Mouse (Mus musculus) G1E-ER4 (cell line): ENCODE measurements around the gene Kifc5b. TPM values are rescaled to one million over a fixed set of nuclear protein-coding genes. Genes with fewer than 3 reads are reported as not detected.

Experiments used
- GATA1 ChIP-seq: IDR thresholded peaks from one replicate; pipeline ENCODE4 v1.8.0; 2012; ENCODE audit warnings: low read length, inconsistent platforms
- polyA plus RNA-seq: library from polyadenylated mRNA; stranded (reverse); fragments of >175 nt; gene quantifications from 2 replicates; pipeline ENCODE4 v1.2.3, GENCODE M21; 2012

Gene Kifc5b
- polyA plus RNA-seq, 1 experiment = 36.2 TPM

DNA sequence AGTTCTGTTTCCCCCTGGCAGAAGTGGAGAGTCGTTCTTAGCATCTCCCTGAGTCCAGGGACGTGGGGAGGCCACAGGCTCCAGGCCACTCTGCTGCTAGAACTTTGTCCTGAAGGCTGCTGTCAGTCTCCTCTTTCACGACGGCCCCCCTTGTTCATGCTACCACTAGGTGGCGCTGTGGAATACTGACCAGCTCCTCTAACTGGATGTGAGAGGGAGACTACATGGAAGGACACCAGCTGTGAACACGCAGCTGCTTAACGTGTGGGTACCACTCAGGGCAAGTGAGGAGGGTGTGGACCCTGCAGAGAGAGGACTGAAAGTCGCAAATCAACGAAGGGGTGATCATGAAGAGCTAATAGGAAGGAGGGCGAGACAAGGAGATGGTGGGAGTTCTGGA lies 21.3 kb upstream of the Kifc5b start:
- TF ChIP-seq GATA1 = no peak

GRCm38 (mm10) chr17:26900916-26901315 lies 16.0 kb upstream of the Kifc5b start:
- TF ChIP-seq GATA1 = no peak

DNA sequence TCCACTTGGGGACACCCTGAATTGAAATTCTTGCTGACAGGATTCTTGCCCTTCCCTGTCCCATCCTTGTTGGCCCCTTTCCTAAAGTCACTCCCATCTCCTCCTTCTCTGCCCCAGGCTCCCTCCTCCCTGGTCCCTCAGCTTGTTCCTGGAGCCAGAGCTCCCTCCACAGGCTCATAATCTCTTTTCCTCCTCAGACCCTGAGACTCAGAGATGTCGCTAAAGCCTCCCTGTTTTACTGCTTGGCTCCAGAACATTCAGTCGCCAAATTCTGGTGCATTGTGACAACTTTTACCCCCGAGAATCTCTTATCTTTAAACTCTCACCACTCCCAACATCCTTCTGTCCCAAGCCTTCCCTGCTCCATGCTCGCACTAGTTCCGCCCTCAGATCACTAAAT lies 12.6 kb upstream of the Kifc5b start:
- TF ChIP-seq GATA1 = no peak

- no peak for TF ChIP-seq GATA1
Observed at GRCm38 (mm10) chr17:26915248-26915647, 1.6 kb upstream of the Kifc5b start.

DNA sequence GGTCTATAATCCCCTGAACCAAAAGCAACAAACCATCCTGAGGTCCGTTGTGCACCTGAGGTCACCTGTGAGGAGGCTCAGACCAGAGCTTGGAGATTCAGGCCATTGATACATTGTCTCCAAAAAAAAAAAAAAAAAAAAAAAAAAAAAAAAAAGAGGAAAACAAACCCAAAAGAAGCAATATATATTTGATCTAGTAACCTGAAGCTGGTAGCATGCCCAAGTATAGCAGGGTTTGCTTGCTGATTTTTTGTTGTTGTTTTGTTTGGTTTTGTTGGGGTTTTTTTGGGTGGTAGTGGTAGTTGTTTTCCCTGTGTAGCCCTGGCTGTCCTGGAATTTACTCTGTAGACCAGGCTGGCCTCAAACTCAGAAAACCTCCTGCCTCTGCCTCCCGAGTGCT lies 1.5 kb downstream of the Kifc5b start:
- no peak for TF ChIP-seq GATA1

GRCm38 (mm10) chr17:26932839-26933398 lies 16.0 kb downstream of the Kifc5b start, which contains the start of gene Phf1:
Gene Phf1 (plus strand): TSS chr17:26933052.
- TF ChIP-seq GATA1 = no peak

DNA sequence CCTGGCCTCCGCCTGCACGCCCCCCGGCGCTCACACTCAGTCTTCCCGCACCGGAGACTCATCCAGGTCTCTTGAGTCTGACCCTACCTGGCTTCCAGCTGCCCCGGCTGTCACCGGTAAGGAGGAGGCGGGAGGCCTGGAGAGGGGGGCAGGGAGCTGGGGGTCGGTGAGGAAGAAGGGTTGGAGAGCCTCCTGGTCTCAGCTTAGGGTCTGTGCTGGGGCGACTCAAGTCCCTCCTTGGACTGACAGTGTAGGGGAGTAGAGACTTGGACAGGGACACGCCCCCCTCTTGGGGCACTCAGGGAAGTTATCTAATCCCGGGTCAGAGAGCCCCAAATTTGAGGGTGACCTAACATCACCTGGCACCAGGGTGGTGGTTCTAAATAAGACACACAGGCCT lies 16.5 kb downstream of the Kifc5b start:
- no peak for TF ChIP-seq GATA1

DNA sequence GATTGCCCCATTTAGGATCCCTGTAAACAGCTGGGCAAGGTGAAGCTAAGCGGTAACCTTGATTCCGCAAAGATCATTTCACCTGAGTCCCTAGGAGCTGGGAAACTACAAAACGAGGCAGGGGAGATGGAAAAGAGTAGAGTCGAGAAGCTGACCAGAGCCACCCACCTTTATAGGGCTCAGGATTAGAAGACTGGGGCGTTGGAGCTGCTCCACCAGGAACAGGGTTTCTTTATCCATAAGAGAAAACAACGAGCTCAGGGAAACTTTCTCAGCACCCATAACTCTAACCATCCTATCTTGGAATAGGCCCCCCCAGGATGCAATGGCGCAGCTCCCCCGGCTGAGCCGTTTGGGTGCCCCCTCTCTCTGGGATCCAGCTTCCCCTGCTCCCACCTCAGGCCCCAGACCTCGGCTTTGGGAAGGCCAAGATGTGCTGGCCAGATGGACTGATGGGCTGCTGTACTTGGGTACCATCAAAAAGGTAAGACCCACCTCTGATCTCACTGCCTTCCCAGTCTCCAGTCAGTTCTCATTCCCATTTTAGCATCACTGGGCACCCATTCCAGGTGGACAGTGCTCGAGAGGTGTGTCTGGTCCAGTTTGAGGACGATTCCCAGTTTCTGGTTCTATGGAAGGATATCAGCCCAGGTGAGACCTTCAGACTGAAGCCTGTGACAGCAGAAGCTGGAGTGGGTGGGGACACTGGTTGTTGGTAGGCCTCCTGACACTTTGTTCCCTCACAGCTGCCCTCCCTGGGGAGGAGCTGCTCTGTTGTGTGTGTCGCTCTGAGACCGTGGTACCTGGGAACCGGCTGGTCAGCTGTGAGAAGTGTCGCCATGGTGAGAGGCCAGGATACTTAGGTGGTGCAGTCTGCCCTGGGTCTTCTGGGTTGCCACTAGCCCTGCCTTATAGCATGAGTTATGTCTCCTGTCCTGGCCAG lies 17.3 kb downstream of the Kifc5b start:
- no peak for TF ChIP-seq GATA1

GRCm38 (mm10) chr17:26935027-26935426 lies 18.1 kb downstream of the Kifc5b start:
- no peak for TF ChIP-seq GATA1

GRCm38 (mm10) chr17:26936453-26936852 lies 19.6 kb downstream of the Kifc5b start:
- no peak for TF ChIP-seq GATA1

DNA sequence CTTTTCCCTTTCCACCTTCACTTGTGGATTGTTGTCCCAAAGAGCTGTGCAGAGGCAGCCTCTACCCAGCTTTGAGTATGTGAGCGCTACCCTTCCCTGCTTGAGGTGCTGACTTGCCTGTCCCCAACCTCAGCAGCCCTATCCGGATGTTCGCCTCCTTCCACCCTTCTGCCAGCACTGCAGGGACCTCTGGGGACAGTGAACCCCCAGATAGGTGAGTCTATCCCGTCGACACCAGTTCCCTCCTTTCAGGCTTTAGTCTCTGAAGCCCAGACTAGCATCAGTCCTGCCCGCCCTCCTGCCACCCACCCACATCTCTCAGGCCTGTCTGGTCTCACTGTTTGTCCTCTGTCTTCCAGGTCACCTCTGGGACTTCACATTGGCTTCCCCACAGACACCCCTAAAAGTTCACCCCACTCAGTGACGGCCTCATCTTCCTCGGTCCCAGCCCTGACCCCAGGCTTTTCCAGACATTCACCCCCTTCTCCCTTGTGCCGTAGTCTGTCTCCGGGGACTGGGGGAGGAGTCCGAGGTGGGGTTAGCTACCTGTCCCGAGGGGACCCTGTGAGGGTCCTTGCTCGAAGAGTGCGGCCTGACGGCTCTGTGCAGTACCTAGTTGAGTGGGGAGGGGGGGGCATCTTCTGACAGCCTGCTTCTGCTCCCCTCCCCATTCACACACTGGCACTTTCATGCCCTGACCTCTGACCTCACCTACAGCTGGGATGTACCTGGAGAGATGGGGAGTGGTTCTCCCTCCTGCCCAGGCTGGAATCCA lies 20.2 kb downstream of the Kifc5b start:
- no peak for TF ChIP-seq GATA1

DNA sequence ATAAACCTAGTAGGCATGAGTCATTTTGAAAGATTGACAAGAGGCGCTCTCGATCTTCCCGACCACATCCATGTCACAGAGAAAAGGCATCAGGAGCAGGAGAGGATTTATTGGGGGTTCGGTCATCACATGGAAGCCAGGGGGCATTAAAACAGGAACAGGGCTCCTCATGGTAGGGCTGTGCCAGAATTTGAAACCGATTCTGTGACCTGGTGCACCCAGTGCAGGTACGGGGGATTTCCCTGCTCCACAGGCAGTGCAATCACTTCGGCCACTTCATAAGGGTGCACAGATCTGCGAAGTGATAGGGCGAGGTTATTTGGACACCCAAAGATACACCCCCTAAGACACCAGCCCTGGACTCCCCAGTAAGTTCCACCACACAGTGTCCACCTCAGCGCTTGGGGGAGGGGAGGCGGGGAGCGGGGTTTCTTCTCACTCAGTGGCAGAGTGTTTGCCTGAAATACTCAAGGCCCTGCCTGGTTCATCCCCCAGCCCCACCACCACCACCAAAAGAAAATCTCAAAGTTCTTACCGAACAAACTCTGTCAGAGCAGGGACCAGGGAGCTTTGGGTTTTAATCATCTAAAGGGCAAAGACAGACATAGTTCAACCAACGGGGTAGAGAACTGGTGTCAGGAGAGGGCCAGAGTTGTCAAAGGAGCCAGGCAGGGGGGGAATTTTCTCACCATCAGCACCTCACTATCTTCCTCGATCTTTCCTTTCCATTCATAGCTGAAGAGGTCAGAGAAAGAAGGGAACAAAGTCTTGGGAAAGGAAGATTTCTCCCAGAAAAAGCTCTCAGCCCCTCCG lies 21.2 kb downstream of the Kifc5b start:
- TF ChIP-seq GATA1 = no peak

DNA sequence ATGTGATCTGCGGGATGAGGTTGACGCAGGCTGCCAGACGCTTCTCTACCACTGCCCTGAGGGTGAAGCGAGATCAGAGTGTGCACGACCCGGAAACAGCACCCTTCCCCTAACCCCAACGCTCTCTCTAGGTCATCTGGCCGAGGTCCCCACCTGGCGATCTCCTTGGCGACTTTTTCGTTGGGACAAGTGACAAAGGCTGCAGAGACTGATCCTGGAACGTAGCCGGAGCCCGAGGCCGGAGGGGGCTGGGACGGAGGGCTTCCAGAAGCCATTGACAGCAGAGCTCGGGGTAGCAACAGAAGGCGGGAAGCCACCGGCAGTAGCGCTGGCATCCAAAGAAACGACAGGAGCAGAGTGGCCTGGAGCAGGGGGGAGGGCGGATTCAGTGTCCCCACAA lies 21.8 kb downstream of the Kifc5b start:
- no peak for TF ChIP-seq GATA1

DNA sequence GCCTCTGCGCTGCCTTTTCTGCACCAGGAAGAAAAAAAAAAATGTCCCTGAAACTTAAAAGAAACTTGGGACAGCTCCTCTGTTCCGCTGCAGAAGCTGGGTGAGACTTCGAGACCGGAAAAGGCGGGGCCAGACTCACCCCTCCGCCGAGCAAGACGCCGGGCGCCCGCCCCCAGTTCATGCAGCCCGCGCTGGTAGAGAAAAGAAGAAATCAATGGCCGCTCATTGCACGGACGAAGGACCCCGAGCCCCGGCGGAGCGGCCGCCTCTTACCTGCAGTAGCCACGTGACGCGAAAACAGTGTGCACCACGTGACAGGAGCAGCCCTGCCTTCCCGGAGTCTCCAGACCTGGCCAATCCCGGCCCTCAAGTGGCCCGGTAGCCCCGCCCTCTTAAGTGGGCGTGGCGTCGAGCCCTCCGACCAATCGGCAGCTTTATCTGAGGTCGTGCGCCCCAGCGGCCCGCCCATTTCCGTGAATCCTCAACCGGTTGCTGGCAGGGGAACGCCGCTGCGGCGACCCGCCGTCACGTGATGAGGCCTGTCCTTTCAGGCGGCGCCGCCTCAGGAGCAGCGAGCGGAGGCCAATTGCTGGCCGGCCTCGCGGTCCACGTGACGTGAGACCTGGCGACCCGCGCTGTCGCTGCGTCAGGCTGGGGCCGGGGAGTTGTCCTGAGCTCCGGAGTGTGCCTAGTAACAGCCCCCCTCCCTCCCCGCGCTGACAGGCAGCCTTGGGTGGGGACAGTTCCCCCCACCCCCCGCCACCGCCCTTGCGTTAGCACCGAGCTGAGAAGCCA lies 22.5 kb downstream of the Kifc5b start, which contains the start of gene Cuta:
Gene Cuta (minus strand): TSS at position 392 of the 795 bp plus-strand sequence.
- no peak for TF ChIP-seq GATA1

GRCm38 (mm10) chr17:26939973-26940300 lies 23.0 kb downstream of the Kifc5b start:
- TF ChIP-seq GATA1 = no peak
